Mouse (Mus musculus) gastrocnemius, adult 2 months (tissue): ENCODE measurements around the gene Habp2. TPM values are rescaled to one million over a fixed set of nuclear protein-coding genes. Genes with fewer than 3 reads are reported as not detected.

ENCODE experiments used
- DNase-seq: peaks from one replicate; pipeline ENCODE4 v3.0.0; 2022
- H3K27ac ChIP-seq: fragments of 200-600 bp; 2 replicates; pipeline ENCODE4 v1.8.1; 2022; ENCODE audit warnings: mild to moderate bottlenecking
- H3K4me3 ChIP-seq: fragments of 200-600 bp; 2 replicates; pipeline ENCODE4 v1.8.1; 2022; ENCODE audit warnings: mild to moderate bottlenecking, moderate library complexity
- CTCF ChIP-seq: fragments of 200-600 bp; IDR thresholded peaks from 2 replicates; pipeline ENCODE4 v1.8.1; 2022; ENCODE audit warnings: antibody characterized with exemption, mild to moderate bottlenecking, moderate library complexity
- intact Hi-C: fragments of 180-260 bp; cut with DNase I; formaldehyde crosslinking; loops from one replicate; pipeline ENCODE4 v1.15.1; 2025
- total RNA-seq, 2 experiments: library from RNA; stranded (reverse); gene quantifications; 2 replicates each; pipeline ENCODE4 v1.2.3; 2021

The Habp2 gene
- total RNA-seq, 2 experiments from 2014 or later: not detected

DNA sequence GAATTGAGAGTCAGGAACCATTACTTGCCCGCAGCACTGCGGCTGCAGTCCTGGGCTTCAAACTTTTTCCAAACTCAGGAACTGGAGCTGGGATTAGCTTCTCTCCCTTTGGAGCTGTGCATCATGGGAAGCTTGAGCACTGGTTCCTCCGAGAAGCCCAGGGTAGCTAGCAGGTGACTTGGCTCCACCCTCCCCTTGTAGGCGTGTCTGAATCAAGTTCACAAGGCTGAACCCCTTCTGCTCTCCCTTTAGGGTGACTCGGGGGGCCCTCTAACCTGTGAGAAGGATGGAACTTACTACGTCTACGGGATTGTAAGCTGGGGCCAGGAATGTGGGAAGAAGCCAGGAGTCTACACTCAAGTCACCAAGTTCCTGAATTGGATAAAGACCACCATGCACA lies 32.3 kb downstream of the Habp2 start:
- no peak for DNase-seq
- no peak for TF ChIP-seq CTCF
- intact Hi-C loops: no loop called here
- Histone ChIP-seq H3K4me3 (no peak overlapping the region), H3K27ac (no peak overlapping the region)

DNA sequence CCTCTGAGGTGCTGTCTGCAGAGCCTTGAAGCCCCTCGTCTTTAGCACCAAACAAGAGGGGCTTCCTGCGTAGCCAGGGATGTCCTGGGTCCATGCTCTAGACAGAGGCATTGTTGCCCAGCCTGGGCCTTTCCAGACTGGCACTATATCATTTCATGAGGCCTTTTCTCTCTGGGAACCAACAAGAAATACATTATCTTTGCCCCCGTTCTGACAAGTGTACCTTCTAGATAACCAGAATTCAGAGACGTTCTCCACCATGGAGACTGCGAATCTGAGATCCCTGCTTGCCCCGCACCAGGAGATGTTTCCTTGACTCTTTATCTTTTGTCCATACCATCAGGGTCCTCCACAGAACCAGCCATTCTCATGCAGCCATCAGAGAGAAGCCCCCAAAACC lies 32.7 kb downstream of the Habp2 start:
- no peak for TF ChIP-seq CTCF
- intact Hi-C loops: no loop called here
- no peak overlapping the region for H3K27ac ChIP-seq
- H3K4me3 ChIP-seq: no peak overlapping the region; the same call in 1 of the 2 replicates
- DNase-seq: no peak

DNA sequence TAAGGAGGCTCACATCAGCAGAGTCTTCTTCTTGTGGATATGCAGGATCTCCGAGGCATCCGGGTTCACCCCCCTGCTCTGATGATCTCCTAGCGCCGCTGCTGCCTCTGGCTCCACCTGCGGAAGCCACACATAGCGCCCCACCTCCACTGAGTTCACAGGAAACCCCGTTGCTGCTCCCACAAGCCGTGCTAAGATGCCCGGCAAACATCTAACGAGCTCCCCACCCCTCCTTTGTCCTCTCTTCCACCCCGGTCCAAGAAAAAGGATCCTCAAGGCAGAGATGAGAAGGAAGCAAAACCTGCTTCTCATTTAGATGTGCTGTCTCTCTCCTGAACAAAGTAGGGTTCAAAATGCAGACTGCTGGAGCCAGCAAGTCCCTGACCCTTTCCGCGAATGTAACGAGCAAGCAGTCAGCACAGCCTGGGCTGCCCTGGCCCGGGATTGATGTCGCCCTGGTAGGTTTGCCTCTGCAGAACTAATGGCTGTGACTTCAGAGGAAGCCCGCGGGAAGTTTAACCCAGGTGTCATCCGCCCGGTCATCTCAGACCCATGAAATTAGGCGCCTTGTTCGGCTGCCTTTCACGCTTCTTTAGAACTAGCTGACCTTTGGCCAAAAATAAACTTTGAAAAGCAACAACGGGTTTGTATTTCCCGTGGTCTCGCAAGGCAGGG lies 33.4 kb downstream of the Habp2 start:
- TF ChIP-seq CTCF: no peak
- Histone ChIP-seq H3K27ac (no peak overlapping the region), H3K4me3 (peak overlapping the region; percentile 49)
- DNase-seq: no peak
- intact Hi-C loops: no loop called here

DNA sequence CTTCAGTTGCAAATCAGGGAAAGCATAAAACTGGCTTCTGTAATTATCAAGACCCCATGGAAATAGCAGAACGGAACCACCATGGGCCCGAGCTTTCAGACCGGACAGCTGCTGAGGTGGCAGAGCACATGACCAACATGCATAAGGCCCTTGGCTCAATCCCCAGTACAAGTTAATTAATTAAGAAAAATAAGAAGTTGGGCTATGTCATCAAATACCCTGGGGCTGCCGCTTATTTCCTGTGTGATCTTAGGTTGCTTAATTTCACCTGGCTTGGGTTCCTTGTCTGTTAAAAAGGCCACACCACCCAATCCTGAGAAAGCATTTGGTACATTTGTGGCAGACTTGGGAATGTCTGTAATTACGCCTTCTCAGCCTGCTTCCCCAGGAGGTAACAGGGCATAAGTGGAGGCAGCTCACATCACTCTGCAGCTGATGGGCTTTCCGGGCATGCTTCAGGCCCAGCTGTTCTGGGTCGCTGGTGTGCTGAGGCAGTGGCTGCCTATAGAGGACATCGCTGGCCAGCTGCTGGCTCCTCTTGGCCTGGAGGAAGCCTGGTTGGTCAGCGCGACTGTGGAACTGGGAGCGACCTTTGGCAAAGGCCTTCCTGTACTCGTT lies 34.5 kb downstream of the Habp2 start:
- no peak for TF ChIP-seq CTCF
- no peak overlapping the region for H3K4me3 ChIP-seq
- intact Hi-C loops: no loop called here
- DNase-seq: no peak
- H3K27ac ChIP-seq: no peak overlapping the region; the same call in 1 of the 2 replicates

DNA sequence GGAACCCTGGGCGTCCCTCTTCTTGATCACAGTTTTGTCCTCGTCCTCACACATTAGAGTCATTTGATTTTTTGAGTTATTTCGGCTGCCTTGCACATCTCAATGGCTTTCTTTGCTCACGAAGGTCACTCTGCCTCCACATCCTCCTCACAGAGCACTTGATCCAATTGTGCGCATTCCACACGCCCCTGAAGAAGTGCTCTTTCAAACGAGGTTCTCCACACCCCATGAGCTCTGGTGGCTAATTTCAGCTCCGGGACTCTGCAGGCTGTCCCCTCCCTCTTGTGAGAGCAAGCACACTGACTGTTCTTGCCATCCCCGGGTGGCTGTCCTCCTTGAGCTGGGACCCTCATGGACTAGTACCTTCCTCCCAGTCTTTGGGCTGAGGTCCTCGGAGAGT lies 38.7 kb downstream of the Habp2 start:
- no peak overlapping the region for H3K4me3 ChIP-seq
- no peak for DNase-seq
- intact Hi-C loops: no loop called here
- TF ChIP-seq CTCF: no peak
- no peak overlapping the region; the same call in 1 of the 2 replicates for H3K27ac ChIP-seq

DNA sequence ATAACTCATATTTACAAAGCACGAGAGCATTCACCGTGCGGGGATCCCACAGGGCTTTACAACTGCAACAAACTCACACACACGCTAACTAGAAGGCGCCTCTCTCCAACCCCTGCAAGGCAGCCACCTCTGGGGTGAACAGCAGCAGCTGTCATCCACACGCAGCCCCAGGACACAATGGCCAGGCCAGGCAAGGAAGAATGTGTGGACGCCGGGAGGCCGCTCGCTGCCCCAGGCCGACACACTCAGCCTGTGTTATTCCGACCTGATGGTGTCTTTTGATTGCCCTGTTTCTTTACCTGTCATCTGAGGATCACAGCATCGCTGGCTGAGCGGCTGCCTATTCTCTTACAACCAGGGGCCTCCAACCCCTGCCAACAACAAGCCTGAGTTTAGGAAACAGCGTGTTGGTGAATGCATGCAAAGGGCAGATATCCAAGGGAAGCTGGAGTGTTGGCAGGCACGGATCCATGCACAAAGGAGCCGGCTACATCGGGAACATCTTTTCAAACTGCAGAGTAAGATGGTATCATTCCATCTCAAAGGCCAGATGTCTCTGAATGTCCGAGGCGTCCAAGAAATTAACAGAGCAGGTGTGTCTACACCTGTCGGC lies 39.4 kb downstream of the Habp2 start:
- no peak for TF ChIP-seq CTCF
- Histone ChIP-seq H3K27ac (no peak overlapping the region), H3K4me3 (no peak overlapping the region)
- DNase-seq: no peak
- intact Hi-C loops: no loop called here

DNA sequence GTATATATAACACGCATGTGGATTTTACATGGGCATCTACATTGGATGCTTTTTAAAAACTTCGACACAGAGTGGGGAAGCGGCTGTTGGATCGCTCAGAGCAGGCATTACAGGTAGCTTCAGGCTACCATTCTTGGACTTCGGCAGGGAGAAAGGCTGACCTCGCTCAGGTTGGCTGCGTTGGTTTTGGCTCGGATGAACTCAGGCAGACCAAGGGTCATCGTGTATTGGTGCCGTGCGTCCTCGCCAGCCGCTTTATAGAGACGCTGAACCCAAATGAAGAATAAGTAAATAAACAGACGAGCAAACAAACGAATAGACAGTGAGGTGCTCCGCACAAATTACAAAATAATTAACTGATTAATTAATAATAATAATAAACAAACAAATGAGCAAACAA lies 49.4 kb downstream of the Habp2 start:
- TF ChIP-seq CTCF: no peak
- H3K4me3 ChIP-seq: no peak overlapping the region
- peak overlapping the region; percentile 66 for H3K27ac ChIP-seq

DNA sequence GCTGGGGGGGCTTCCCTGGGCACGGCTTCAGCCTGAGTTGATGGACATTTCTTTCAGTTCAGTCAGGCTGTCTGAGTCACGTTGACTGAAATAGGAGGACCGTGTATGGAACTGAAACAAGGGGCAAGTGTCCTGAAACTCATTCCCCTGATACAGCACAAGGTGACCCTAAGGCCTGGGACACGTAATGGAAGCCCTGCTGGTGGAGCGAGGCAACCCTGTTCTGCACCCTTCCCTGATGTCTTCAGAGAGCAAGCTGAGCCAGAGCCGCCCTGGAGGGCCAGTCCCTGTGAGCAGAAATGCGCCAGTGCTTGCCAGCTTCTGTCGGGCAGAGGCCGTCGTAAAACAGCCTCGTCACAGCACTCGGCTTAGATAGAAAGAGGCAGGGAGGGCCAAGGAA lies 49.9 kb downstream of the Habp2 start:
- peak overlapping the region; percentile 66 for H3K27ac ChIP-seq
- H3K4me3 ChIP-seq: no peak overlapping the region
- TF ChIP-seq CTCF: peak; percentile 7; the same call in 1 of the 2 replicates
- intact Hi-C loops: no loop called here
- DNase-seq: peak; percentile 68

More for the DNA sequence above, 49.4 kb downstream of the Habp2 start:
- DNase-seq: no peak
- intact Hi-C loops: no loop called here

DNA sequence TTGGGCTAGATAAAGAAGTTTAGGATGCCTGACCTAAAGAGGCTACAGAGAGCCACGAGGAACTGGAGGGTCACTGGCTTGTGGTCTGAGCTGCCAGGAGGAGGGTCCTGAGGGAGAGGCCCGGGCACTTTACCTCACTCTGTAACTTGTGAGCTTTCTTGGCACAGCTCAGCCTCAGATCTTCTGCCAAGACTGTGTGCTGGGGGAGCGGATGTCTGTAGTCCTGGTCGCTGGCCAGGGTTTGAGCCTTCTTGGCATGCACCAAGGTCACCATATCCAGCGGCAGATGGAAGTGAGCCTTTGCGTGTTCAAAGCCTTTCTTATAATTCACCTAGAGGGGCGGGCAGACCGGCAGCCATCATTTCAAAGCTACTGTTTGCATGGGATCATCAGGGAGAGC lies 55.1 kb downstream of the Habp2 start:
- Histone ChIP-seq H3K4me3 (no peak overlapping the region), H3K27ac (peak overlapping the region; percentile 64)
- intact Hi-C loops: no loop called here
- no peak for TF ChIP-seq CTCF
- peak; percentile 91 for DNase-seq

DNA sequence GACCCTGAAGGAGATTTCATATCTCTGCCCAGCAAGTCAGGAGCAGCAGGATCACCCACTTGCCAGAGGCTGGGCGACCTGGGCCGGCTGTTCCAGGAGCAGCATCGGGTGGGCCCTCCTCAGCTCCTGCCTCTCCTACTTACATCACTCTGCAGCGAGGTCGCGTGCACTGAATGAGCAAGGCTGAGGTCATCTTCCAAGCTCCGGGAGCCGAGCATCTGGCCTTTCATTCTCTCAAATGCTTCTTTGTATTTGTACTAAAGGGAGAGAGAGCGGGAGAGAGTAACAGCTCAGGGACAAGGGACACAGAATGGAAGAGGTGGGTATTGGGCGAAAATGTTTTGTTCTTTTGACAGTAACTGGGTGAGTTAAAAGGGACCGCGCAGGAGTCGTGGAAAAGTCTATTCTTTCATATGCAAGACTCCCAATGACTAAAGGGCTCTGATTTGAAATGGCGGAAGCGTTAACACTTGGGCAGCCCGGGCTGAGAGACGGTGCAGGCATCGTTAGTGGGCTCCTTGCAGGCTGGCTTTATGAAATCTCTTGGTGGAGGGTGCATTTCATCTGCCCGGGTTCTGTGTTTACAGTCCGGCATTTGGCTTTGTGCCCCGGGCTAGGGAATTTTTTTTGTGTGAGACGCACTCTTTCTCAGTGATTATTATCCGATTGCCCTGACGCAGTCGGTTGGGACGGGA lies 57.1 kb downstream of the Habp2 start:
- TF ChIP-seq CTCF: no peak
- DNase-seq: no peak
- H3K4me3 ChIP-seq: peak overlapping the region; percentile 17
- intact Hi-C loops: no loop called here
- H3K27ac ChIP-seq: peak overlapping the region; percentile 16; the same call in 1 of the 2 replicates

DNA sequence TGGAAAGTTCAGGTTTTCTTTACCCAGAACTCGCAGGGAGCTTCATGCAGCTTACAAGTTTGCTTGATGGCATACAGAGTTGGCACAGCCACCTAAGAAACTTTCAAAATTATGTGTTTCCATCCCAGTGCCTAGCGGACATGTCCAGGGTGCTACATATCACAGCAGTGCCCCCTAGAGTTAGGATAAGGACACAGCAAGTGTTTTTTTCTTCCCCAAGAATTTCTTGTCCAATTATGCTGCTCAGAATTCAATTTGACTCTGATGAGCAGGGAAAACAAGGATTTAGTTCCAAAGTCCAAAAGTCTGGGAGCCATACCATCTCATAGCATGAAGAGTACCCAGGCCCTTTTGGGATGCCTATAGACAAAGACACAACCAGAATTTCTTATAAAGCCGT lies 59.1 kb downstream of the Habp2 start:
- no peak for DNase-seq
- H3K27ac ChIP-seq: peak overlapping the region; percentile 2; the same call in 1 of the 2 replicates
- TF ChIP-seq CTCF: peak; percentile 77
- intact Hi-C loops: loop anchor here (2.0 kb wide), 1 partner anchor 21 kb away; no protein-coding TSS in a partner anchor
- H3K4me3 ChIP-seq: no peak overlapping the region

DNA sequence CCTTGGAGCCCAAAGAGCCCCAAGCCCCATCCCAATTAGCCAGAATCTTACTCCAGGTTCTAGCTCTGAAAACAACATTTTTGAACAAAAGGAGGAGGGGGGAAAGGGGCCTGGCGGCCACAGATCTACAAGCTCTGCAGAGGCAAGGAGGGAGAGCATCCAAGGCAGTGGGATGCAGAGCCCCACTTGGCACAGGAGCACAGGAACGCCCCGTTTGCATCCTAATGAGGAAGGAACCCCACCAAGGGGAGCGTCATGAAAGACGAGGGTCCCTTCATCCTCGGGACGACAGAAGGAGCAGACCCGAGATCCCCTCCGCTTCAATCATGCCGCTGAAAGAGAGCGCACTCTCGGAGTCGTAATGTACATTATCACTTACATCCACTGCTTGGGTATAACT lies 59.8 kb downstream of the Habp2 start:
- TF ChIP-seq CTCF: no peak
- DNase-seq: peak; percentile 17
- H3K4me3 ChIP-seq: no peak overlapping the region
- intact Hi-C loops: loop anchor here (2.0 kb wide), 1 partner anchor 20 kb away; no protein-coding TSS in a partner anchor
- H3K27ac ChIP-seq: no peak overlapping the region

DNA sequence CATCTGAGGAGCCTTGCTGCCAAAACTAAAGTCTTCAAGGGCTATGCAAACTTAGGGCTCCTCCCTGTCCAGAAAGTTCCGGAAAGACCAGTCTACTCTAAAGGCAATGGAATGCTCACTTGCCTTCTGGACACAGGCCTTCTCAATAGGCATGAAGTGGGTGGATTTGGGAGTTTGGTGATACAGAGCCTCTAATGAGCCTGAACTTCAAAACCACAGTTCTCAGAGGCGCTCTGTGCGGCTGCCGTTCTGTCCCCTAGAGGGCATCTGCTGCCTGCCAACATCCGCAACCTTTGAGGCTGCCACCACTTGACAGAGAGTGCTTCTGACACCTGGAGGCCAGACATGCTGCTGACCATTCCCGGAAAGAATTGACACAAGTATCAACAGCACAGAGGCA lies 62.4 kb downstream of the Habp2 start:
- Histone ChIP-seq H3K4me3 (no peak overlapping the region), H3K27ac (peak overlapping the region; percentile 41; the same call in 1 of the 2 replicates)
- peak; percentile 47 for TF ChIP-seq CTCF
- DNase-seq: peak; percentile 45
- intact Hi-C loops: no loop called here
